Mouse (Mus musculus) stomach, postnatal 0 days (tissue): ENCODE data around the gene Mvp. TPM values are rescaled to one million over a fixed set of nuclear protein-coding genes. Genes with fewer than 3 reads are reported as not detected.
A peak's percentile ranks its signal among the peaks of the same experiment; 100 is the strongest.

Experiments used
- ATAC-seq: fragments of 200-750 bp; cut with Nextera tagmentation; 2 replicates; pipeline ENCODE4 v1.8.0; 2017; ENCODE audit not compliant: low FRiP score, low TSS enrichment
- DNase-seq: peaks from one replicate; pipeline ENCODE4 v3.0.0-alpha.2; 2016; ENCODE audit warnings: low spot score
- H3K27ac ChIP-seq: fragments of 300-500 bp; sonication (generic); replicated peaks from 2 replicates; pipeline ENCODE4 v1.5.1; 2014; ENCODE audit warnings: mild to moderate bottlenecking, control low read depth
- H3K27me3 ChIP-seq: fragments of 300-500 bp; sonication (generic); 2 replicates; pipeline ENCODE4 v1.6.1; 2014; ENCODE audit warnings: low read length; ENCODE audit not compliant: control insufficient read depth, insufficient read depth
- H3K36me3 ChIP-seq: fragments of 300-500 bp; sonication (generic); 2 replicates; pipeline ENCODE4 v1.6.1; 2014; ENCODE audit warnings: low read length, mixed read lengths; ENCODE audit not compliant: control insufficient read depth, insufficient read depth
- H3K4me1 ChIP-seq: fragments of 300-500 bp; sonication (generic); replicated peaks from 2 replicates; pipeline ENCODE4 v1.6.1; 2014; ENCODE audit warnings: antibody characterized with exemption; ENCODE audit not compliant: control insufficient read depth, insufficient read depth
- H3K4me2 ChIP-seq: fragments of 300-500 bp; sonication (generic); replicated peaks from 2 replicates; pipeline ENCODE4 v1.6.1; 2014; ENCODE audit warnings: low read depth, mild to moderate bottlenecking, control low read depth, moderate library complexity
- H3K4me3 ChIP-seq: fragments of 300-500 bp; sonication (generic); 2 replicates; pipeline ENCODE4 v1.5.1; 2014; ENCODE audit warnings: low read depth, low read length, control low read depth
- H3K9ac ChIP-seq: fragments of 300-500 bp; sonication (generic); 2 replicates; pipeline ENCODE4 v1.6.1; 2014; ENCODE audit warnings: mild to moderate bottlenecking, low read length, control low read depth, mixed read lengths
- H3K9me3 ChIP-seq: fragments of 300-500 bp; sonication (generic); 2 replicates; pipeline ENCODE4 v1.6.1; 2016; ENCODE audit warnings: low read length; ENCODE audit not compliant: control insufficient read depth
- CTCF ChIP-seq: IDR thresholded peaks from 2 replicates; pipeline ENCODE4 v1.5.1; 2016; ENCODE audit warnings: antibody characterized with exemption, low read depth, mild to moderate bottlenecking, moderate library complexity
- EP300 ChIP-seq: optimal IDR thresholded peaks from 2 replicates; pipeline ENCODE3; 2016; ENCODE audit warnings: antibody characterized with exemption
- WGBS: fragments of 180-500 bp; shearing (Covaris S2); extraction: QIAGEN DNeasy Blood & Tissue Kit; methylation state at CpG from one replicate; pipeline ENCODE4 v1.1.7; 2014; 5-methylcytosine and 5-hydroxymethylcytosine counted together
- polyA plus RNA-seq: library from polyadenylated mRNA; unstranded; fragments of >200 nt; fragmentation: Nextera tagmentation; extraction: Ambion mirVana; gene quantifications from 2 replicates; pipeline ENCODE4 v1.2.1, GENCODE M21; 2015

Mvp gene
- polyA plus RNA-seq, 1 experiment from 2014 or later = 50.0 TPM

- no peak for ATAC-seq
- Histone ChIP-seq H3K4me2 (no peak overlapping the region), H3K4me3 (no peak overlapping the region), H3K9ac (no peak overlapping the region), H3K27ac (no peak overlapping the region), H3K27me3 (no peaks in the 10 kb centered on the region), H3K9me3 (no peaks in the 10 kb centered on the region), H3K36me3 (no peaks in the 10 kb centered on the region), H3K4me1 (no peaks in the 10 kb centered on the region)
- DNase-seq = no peak
- no peak for TF ChIP-seq CTCF
- WGBS = 52% methylated on average over 9 of the region's 9 CpGs
Measured at GRCm38 (mm10) chr7:126959780-126960179, 54.6 kb downstream of the Mvp start.

- Histone ChIP-seq H3K9me3 (no peaks in the 10 kb centered on the region), H3K36me3 (no peaks in the 10 kb centered on the region), H3K27ac (no peak overlapping the region), H3K4me2 (no peak overlapping the region), H3K4me3 (no peak overlapping the region), H3K9ac (no peak overlapping the region), H3K4me1 (no peaks in the 10 kb centered on the region), H3K27me3 (no peaks in the 10 kb centered on the region)
- ATAC-seq (no peak), DNase-seq (no peak)
- TF ChIP-seq EP300 (no peak), CTCF (no peak)
- WGBS = 58% methylated on average over 3 of the region's 3 CpGs
Measured at GRCm38 (mm10) chr7:126955125-126955524, 59.3 kb downstream of the Mvp start.

GRCm38 (mm10) chr7:126952646-126953045 is 61.8 kb downstream of the Mvp start:
- Histone ChIP-seq H3K4me1 (no peaks in the 10 kb centered on the region), H3K4me2 (no peak overlapping the region), H3K9ac (no peak overlapping the region), H3K36me3 (no peaks in the 10 kb centered on the region), H3K4me3 (no peak overlapping the region), H3K27me3 (no peaks in the 10 kb centered on the region), H3K27ac (no peak overlapping the region), H3K9me3 (no peaks in the 10 kb centered on the region)
- no peak for ATAC-seq
- no peak for DNase-seq
- no peak for TF ChIP-seq CTCF
- TF ChIP-seq EP300 = no peak
- WGBS = 2% methylated on average over 8 of the region's 8 CpGs

GRCm38 (mm10) chr7:126951741-126952140 is 62.7 kb downstream of the Mvp start:
- H3K27ac ChIP-seq = no peak overlapping the region
- TF ChIP-seq CTCF = no peak
- TF ChIP-seq EP300 = no peak
- H3K9me3 ChIP-seq = no peaks in the 10 kb centered on the region
- no peaks in the 10 kb centered on the region for H3K27me3 ChIP-seq
- no peak for ATAC-seq
- WGBS = 26% methylated on average over 4 of the region's 4 CpGs
- no peak overlapping the region for H3K4me3 ChIP-seq
- H3K36me3 ChIP-seq = no peaks in the 10 kb centered on the region
- no peak overlapping the region for H3K9ac ChIP-seq
- no peak overlapping the region for H3K4me2 ChIP-seq
- H3K4me1 ChIP-seq = no peaks in the 10 kb centered on the region
- DNase-seq = no peak

GRCm38 (mm10) chr7:126950647-126951615 is 63.5 kb downstream of the Mvp start:
- ATAC-seq (no peak), DNase-seq (no peak)
- Histone ChIP-seq H3K27me3 (no peaks in the 10 kb centered on the region), H3K4me2 (no peak overlapping the region), H3K9ac (no peak overlapping the region), H3K4me1 (no peaks in the 10 kb centered on the region), H3K36me3 (no peaks in the 10 kb centered on the region), H3K27ac (no peak overlapping the region), H3K9me3 (no peaks in the 10 kb centered on the region), H3K4me3 (no peak overlapping the region)
- WGBS = 7% methylated on average over 26 of the region's 26 CpGs
- no peak for TF ChIP-seq EP300

- under 1% methylated on average over 41 of the region's 42 CpGs for WGBS
- no peaks in the 10 kb centered on the region for H3K27me3 ChIP-seq
- H3K9me3 ChIP-seq = no peaks in the 10 kb centered on the region
- TF ChIP-seq EP300 (no peak), CTCF (peak; percentile 1; the same call in 1 of the 2 replicates)
- H3K4me1 ChIP-seq = no peaks in the 10 kb centered on the region
- H3K4me2 ChIP-seq = peak within 1 kb of the TSS; percentile 95
- H3K9ac ChIP-seq = no peak within 1 kb of the TSS
- no peak within 1 kb of the TSS for H3K27ac ChIP-seq
- H3K36me3 ChIP-seq = no peaks in the 10 kb centered on the region
- DNase-seq (peak; percentile 93), ATAC-seq (peak; percentile 83)
- H3K4me3 ChIP-seq = peak within 1 kb of the TSS; percentile 41
Measured at GRCm38 (mm10) chr7:126949793-126950646, 64.4 kb downstream of the Mvp start, which contains the start of gene Sez6l2. TSS of gene Sez6l2 (plus strand) at chr7:126950563.
